Mouse (Mus musculus): Measurements from ENCODE around the gene Ndufb4. TPM values are rescaled to one million over a fixed set of nuclear protein-coding genes. Genes with fewer than 3 reads are reported as not detected.
"Not testable (repeated sequence)": the region's sequence is repeated elsewhere in the genome, so short reads cannot be mapped to it uniquely, and the experiment has no call there.

Ndufb4 gene
- total RNA-seq (2015; ENCODE audit: low replicate concordance): 15.7 and 28.2 TPM in 2 replicates
- 0.42 and 8.2 TPM in 2 replicates for total RNA-seq (2017; ENCODE audit: low replicate concordance)

DNA sequence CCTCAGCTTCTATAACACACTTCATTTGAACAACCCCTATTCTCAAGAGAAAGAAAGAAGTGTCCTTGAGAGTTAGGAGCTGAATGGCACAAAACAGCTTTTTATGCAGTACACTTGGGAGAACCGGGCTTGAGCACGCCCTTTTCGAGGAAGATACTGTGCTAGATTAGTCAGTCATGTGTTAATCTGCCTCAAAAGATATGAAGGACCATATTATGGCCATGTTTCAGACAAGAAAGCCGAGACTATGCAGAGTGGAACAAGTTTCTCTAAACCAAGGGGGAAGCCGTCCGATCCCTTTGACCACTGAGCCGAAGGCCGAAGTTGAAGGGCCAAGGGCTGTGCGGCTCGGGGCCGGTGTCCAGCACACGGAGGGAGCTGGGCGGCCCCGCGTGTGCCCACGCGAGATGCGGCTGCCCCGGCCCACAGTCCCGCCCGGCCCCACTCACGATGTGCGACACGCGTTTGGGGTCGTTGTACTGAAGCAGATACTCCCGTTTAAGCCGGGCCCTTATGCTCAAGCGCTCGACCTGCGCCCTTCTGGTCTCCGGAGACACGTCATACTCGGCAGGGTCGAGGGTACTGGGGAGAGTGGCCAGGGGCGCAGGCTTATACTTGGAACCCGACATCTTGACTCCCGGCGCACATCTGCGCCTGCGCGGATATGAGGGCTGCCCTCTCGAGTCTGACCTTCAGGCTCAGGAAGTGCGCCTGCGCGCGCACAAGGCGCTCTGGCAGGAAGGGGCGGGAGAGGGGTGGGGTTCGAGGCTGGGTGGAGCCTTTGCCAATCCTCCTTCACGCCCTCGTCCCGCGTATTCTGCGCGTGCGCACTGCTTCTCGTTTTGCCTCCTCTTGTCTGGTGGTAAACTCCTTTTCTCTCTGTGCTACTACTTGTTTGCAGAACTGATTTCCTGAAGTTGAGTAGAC is at the start of gene Ndufb4:
Gene Ndufb4, minus strand, starts transcription at position 723 of the 927 bp plus-strand sequence.
- ATAC-seq (replicated peaks; ENCODE audit: low FRiP score, poor library complexity, severe bottlenecking): peak; percentile 98

DNA sequence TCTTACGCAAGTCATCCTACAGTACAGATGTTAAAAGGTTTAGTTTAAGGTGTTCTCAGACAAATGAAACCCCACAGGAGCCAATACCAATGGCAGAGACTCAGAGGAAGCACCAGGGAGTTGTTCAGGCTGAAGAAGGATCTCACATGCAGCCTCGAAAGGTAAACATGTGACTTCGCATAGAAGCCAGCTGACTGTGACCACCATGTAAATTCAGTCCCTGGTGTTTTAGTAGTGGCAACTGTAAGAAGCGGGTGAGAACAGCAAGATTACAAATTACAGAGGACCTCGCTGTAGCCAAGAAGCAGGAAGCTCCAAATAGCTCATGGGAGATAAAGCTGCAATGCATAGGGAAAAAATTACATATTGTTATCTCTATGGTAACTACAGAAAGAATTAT is 49.6 kb upstream of the Ndufb4 start:
- ATAC-seq (replicated peaks; ENCODE audit: low FRiP score, poor library complexity, severe bottlenecking): no peak

DNA sequence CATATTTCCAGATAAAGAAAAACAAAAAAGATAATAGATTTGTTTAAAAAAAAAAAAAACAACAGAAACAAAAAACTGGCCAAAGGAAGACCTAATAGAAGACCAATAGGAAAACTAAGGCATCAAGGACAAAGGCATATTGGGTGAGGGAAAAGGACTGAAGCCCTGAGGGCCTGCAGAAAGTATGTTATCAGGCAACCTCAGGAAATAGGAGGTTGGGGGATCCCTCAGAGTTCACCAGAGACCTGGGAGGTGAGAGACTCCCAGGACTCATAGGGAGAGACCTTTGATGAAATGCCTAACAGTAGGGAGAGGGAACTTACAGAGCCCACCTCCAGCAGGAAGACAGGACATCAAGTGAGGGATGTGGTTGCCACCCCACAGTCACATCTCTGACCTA is 45.8 kb upstream of the Ndufb4 start:
- ATAC-seq (replicated peaks; ENCODE audit: low FRiP score, poor library complexity, severe bottlenecking): not testable (repeated sequence)

DNA sequence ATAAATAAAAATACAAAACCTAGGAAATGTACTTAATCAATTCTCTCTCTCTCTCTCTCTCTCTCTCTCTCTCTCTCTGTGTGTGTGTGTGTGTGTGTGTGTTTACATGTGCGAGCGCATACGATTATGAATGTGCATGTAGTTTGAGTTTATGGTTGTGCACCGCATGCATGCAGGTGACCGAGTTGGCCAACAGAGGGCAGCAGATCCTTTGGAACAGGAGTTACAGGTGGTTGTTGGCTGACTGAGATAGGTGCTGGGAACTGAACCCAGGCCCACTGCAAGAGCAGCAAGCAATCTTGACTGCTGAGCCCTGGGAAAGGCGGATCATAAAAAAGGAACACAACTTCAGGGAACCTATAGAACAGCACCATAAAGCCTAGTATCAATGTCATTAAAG is 44.5 kb upstream of the Ndufb4 start:
- ATAC-seq (replicated peaks; ENCODE audit: low FRiP score, poor library complexity, severe bottlenecking): no peak

DNA sequence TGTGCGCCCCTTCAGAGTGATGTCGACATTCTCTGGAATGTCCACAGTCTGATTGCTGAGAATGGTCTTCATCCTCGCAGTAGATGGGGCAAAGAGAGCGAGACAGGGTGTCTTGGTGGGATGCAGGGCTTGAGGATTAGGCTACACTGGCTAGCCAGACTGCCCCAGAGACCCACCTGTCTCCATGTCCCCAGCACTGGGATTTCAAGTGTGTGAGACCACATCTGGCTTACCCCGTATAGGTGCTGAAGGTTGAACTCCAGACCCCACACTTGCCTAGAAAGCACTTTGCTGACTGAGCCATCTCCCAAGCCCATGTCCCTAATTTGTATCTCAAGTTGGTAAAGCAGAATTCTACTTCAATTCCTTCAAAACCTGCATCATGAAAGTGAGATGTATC is 43.0 kb upstream of the Ndufb4 start:
- no peak for ATAC-seq (replicated peaks; ENCODE audit: low FRiP score, poor library complexity, severe bottlenecking)

DNA sequence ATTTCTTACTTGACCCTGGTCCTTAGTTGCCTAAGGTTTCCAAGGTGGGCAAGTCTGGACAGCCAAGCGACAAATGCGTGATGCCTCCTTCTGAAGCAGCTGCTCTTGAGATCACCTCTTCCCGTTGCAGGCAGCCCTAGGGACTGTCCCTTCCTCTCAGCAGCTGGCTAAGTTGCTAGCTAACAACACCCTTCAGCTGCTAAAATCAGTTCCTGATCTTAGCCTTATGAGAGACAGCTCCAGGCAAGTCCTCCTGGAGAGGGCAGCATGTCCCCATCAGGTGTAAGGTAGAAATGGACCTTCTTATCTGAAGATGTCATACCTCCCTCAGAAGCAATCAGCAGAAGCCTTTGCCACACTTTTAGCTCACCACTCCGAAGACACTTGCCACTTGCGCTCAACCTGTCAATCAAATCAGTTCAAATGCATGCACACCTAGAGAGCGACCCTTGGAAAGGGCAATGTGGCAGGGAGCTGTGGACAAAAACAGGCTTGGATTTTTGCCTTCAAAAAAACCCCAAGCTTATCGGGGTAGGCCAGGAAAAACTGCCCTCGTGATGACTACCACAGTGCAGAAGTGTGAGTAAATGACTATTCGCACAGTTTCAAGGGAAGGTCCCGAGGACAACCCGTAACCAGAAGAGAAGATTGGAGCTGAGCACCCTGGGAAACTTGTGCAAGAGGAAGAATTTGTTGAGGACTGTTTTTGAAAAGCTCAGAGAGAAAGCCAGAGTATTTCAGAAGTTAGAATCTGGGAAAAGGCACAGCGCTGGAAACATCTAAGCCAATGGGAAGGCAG is 36.9 kb upstream of the Ndufb4 start:
- no peak for ATAC-seq (replicated peaks; ENCODE audit: low FRiP score, poor library complexity, severe bottlenecking)

DNA sequence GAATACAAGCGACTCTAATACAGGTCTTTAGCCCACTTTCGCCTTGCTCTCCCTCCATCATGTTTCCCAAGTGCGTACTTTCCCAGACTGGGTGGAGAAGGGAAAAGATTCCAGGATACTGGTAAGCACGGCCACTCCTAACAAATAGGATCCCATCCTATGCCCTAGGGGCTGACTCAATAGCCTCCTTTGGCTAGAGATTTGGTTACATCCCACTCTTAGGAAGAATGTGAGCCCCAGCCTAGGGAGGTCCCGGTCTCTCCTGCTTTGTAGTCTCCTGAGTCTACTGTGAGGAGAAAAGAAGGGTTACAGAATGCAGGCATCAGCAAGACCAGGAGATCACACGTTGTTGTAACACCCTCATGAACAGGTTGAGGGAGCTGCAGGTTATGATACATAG is 36.2 kb upstream of the Ndufb4 start:
- ATAC-seq (replicated peaks; ENCODE audit: low FRiP score, poor library complexity, severe bottlenecking): no peak

DNA sequence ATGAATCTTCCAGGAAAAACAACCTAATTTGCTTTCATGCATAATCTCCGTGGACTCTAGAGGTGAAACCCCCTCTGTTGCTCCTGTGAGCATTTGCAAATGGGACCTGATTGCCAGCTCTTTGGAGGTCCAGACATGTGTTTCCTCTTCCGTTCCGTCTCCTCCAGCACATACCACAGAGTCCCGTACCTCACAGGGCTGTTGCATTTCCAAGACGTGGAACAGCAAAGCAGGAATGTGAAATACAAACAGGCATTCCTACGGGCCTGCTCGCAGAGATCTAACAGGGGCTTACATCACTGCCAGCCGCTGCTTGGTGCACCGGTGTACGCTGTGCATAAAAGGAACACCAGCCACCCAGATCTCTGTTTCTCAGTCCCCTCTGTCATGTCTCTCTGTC is 35.7 kb upstream of the Ndufb4 start:
- ATAC-seq (replicated peaks; ENCODE audit: low FRiP score, poor library complexity, severe bottlenecking): no peak

DNA sequence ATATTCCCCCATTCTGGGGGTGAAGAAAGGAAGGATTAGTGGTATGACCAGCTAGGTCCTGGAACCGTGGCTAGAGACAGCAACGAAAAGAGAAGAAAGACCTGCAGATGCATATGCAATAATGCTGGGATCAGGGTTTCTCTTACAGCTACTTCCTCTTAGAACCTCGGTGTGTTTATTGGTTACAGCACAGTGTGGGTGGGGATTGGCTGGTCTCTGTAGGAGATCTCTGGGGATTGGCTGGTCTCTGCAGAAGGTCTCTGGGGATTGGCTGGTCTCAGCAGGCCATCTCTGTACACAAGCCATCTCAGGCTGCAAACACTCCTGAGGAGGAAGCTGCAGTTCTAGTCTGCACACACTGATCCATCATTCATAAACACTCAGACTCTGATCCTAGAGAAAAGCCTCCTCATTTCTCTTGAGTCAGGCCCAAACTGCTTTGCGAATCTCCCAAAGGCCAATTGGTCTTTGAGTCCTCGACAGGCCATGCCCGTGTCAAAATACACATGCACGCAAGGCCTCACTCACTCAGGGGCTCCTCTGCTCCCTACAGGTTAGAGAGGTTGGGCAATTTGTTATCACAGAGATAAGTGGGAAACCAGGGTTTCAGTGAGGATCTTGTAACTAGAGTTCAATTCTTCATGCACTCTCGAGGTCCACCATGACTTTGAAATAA is 35.1 kb upstream of the Ndufb4 start:
- no peak for ATAC-seq (replicated peaks; ENCODE audit: low FRiP score, poor library complexity, severe bottlenecking)

DNA sequence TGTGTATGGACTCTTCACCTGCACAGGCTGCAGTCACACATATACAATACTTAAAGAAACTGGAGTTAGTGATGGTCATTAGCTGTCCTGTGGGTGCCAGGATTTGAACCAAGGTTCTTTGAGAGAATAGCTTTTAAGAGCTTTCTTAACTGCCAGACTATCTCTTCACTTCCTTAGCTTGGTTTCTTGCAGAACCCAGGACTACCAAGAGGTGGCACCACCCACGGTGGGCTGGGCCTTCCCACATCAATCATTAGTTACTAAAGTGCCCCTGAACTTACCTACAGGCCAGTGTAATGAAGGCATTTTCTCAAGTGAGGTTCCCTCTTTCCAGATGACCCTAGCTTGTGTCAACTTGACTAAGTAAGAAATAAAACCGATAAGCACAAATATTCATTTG is 33.9 kb upstream of the Ndufb4 start:
- ATAC-seq (replicated peaks; ENCODE audit: low FRiP score, poor library complexity, severe bottlenecking): no peak

DNA sequence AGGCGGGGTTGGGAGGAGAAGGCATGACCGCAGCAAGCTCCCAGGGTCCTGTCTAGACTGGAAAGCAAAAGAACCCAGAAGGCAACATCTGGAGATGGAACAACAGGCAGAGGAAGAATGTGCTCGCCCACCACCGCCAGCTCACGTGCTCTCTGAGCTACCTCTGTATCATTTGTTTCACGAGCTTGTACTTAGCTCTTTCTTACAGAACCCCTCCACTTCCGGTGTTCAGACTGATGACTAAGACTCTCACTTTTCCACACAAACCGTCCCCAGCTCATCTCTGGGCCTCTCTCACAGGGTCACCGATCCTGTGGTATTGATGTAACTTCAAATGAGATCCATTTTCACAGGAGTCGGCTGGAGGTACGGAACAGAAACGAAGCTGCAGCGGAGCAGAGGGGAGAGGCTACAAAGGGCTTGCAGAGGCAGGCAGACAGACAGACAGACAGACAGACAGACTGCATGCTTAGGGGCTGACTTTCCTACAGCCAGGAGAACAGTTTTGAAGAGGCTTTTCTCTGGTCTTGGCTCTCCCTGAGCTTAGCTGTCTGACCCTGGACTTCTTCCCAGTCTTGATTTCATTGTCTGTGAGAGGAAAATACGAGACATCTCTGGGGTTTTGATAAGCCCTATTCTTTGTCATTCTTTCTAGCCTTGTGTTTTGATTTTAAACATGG is 33.2 kb upstream of the Ndufb4 start:
- ATAC-seq (replicated peaks; ENCODE audit: low FRiP score, poor library complexity, severe bottlenecking): no peak

DNA sequence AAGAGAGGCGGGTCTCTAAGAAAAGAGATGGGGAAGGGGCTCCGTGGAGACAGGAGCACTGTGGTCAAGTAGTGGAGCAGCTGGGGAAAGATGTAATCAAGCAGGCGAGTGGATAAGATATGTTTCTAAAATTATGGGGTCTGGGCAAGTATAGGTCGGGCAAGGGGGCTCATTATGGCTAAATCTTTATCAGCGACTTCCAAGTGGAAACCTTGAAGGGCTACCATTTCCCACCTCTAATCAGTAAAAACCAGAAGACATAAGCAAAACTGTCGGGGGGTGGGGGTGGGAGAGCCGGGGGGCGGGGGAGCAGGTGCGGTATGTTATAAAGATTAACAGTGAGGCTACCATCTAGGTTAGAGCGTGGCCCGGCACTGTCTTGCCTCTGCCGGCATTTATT is 32.6 kb upstream of the Ndufb4 start:
- ATAC-seq (replicated peaks; ENCODE audit: low FRiP score, poor library complexity, severe bottlenecking): no peak

DNA sequence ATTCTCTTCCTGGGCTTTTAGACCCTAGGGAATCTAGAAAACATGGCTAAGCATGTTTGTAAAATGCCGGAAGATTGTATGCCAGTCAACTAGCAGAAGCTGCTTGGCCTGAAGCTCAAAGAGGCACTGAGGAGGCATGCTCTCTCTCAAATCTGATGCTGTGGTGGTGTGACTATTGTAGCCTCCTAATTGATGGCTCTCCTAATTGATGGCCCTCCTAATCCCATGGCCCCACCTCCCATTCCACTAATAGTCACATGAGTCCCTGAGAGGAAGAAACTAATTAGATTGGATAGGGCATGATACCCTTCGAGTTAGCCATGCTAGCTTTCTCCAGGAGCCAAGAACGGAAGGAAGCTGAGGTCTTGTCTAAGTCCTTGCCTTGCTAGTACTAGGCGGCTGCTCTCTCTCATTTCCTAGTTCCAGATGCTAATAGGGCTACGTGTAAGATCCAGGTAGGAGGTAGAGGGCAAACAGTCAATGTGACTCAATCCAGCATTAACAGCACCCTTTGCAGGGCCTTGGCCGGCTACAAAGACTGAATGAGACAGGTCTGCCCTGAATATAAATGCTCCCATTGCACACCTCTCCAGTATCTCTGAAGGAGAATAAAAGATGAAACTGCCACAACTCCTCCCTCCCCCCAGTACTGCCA is 31.8 kb upstream of the Ndufb4 start:
- no peak for ATAC-seq (replicated peaks; ENCODE audit: low FRiP score, poor library complexity, severe bottlenecking)

DNA sequence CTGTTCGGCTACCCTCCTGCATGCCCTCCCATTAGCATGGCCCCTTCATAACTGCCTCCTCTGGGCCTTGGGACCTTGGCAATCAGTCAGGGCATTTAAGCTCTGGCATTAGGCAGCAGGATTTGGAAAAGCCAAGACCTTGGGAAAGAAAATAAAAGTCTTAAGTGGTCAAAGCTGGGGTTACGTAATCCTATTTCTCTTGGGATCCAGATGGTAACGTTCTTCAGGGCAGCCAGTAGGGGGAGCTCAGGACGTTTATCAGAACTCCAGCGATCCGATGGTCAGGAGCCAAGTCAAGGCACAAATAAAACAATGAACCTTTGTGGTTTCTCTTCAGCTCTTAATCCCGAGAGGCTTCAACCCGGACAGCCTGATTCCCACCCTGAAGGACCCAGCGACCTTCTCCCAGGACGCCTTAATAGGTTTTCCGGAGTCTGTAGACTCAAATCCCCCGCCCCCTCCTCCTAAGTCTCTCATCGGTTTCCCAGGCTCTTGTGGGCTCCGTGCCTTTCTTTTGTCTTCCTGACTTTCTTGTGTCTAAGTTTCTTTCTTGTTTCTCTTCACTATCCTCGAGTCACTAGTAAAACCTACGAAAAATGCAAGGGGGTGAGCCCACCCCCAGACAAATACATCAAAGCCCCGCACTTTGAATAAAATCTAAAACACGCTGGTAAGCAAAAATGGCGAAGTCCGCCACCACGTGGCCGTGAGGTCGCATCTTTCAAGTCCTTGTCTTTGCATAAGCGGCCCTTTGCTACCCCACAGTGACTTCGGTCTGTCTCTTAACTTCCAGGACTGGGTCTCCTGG is 30.6 kb upstream of the Ndufb4 start:
- ATAC-seq (replicated peaks; ENCODE audit: low FRiP score, poor library complexity, severe bottlenecking): peak; percentile 91

DNA sequence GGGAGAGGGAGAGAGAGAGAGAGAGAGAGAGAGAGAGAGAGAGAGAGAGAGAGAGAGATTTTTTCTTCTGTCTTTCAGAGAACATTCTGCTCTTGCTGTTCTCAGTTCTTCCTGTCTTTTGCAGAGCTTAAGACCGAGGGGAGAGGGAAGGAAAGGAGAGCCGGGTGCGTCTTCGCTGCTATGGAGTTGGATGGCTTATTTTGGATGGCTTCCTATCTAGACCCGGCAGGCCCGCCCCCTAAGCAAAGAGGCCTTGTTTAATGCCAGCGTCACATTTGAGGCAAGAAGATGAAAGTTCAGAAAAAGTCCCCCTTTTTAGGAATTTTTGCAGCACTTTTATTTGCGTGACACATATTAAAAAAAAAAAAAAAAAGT is 30.0 kb upstream of the Ndufb4 start:
- ATAC-seq (replicated peaks; ENCODE audit: low FRiP score, poor library complexity, severe bottlenecking): no peak

DNA sequence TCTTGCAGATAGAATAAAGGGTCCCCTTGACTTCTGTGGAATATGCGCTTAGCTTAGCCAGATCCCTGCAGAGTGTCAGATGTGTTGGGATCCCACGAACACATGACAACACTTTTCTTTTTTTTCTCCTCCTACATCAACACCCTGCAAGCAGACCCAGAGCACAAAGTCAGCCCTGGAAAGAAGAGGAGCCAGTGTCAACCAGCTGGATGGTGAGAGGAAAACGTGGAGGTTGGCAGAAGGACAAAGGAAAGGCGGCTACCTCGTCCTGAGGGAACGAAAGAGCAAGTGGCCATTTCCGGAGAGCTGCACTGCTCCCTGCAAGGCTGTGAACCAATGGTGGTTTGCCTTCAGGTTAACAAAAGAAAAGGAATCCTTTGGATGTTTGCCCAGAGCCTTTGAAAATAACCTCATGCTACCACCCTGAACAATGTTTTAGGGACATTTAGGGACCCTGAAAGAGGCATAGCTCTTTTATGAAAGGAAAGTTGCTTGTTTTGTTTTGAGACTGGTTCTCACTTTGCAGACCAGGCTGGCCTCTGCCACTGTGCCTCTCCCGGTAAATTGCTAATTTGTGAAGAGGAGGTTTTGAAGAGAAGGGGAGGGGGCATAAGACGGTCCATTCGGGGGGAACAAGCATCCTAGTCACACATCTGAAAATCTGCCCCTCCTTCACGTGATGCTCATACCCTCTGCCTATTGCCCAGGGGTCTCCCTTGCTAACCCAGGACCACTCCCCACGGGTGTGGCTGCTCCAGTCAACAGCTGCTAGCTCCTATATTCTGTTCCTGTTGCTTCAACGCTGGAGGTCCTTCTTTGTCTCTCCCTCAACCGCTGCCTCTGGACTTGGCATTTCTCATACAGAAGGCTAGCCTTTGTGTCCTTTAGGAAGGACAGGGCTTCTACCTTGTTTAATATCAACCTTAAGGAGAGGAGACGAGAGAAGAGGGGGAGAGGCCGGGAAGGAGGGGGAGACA is 29.2 kb upstream of the Ndufb4 start:
- ATAC-seq (replicated peaks; ENCODE audit: low FRiP score, poor library complexity, severe bottlenecking): no peak

DNA sequence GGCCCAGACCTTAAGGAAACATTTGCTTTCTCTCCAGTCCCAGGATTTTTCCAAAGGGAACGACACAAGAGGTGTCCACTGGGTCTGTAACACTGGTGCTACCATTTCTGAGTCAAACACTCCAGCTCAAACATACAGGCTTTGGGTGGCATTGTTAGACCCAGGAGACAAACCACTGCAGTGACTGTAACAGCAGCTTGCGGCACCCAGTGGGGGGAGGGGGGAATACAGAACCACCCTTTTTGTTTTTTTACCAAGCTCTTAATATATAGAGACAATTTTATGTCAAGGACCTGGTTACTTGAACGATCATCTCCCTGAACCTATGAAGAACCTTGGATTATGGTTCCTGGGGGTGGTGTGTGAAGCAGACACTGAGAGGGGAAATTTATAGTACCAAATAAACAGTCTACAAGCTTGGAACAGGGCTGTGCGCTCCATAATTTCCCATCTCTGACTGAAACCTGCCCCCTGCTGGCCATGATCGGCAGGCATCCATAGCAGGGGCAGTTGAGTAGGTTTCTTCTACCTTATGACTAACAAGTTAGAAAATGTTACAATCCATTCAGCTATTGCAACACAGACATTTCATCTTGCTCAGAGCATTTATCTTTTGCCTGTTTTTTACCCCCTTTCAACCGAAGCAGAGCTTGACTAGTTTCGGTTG is 28.2 kb upstream of the Ndufb4 start:
- no peak for ATAC-seq (replicated peaks; ENCODE audit: low FRiP score, poor library complexity, severe bottlenecking)

Measured in erythroblast, adult 5-6 weeks (primary cell).